Mouse (Mus musculus) myocyte (in vitro differentiated cells): ENCODE measurements at regions not wholly inside any gene's neighbourhood (a gene's known extent, or its start where the extent isn't known, plus 50 kb on each side); places are given as distances from the start of the nearest gene placed in this dataset.

ENCODE experiments used
- CEBPB ChIP-seq: IDR thresholded peaks from 2 replicates; pipeline ENCODE4 v1.6.1; 2011; ENCODE audit warnings: mild to moderate bottlenecking, moderate library complexity; ENCODE audit not compliant: poor library complexity, insufficient read depth, severe bottlenecking
- E2F4 ChIP-seq: IDR thresholded peaks from one replicate; pipeline ENCODE4 v1.6.1; 2011; ENCODE audit warnings: mild to moderate bottlenecking, control low read depth, moderate library complexity; ENCODE audit not compliant: insufficient read depth
- MAX ChIP-seq: IDR thresholded peaks from one replicate; pipeline ENCODE4 v1.6.1; 2011; ENCODE audit warnings: low read depth, mild to moderate bottlenecking, control low read depth
- MYOD1 ChIP-seq, 3 experiments: IDR thresholded peaks; one replicate each; pipeline ENCODE4 v1.6.1; 2011; ENCODE audit warnings: control low read depth in 2 of 3, low read depth in 2 of 3, mild to moderate bottlenecking in 2 of 3, moderate library complexity in 1 of 3; ENCODE audit not compliant: insufficient read length in 2 of 3, control insufficient read depth in 1 of 3
- MYOG ChIP-seq, 3 experiments: IDR thresholded peaks; one replicate each; pipeline ENCODE4 v1.6.1; 2011; ENCODE audit warnings: control low read depth in 2 of 3, low read depth in 2 of 3, mild to moderate bottlenecking in 2 of 3; ENCODE audit not compliant: insufficient read length in 2 of 3, control insufficient read depth in 1 of 3, insufficient read depth in 1 of 3
- POLR2A ChIP-seq: IDR thresholded peaks from one replicate; pipeline ENCODE4 v1.6.1; 2011; ENCODE audit warnings: low read depth, mild to moderate bottlenecking, control low read depth, moderate library complexity; ENCODE audit not compliant: insufficient read length
- POLR2AphosphoS2 ChIP-seq: IDR thresholded peaks from one replicate; pipeline ENCODE4 v1.6.1; 2011; ENCODE audit warnings: low read depth, control low read depth; ENCODE audit not compliant: insufficient read length
- REST ChIP-seq: IDR thresholded peaks from one replicate; pipeline ENCODE4 v1.6.1; 2011; ENCODE audit warnings: mild to moderate bottlenecking, control low read depth, moderate library complexity; ENCODE audit not compliant: insufficient read depth, insufficient read length
- SRF ChIP-seq: IDR thresholded peaks from one replicate; pipeline ENCODE4 v1.6.1; 2011; ENCODE audit warnings: low read depth; ENCODE audit not compliant: control insufficient read depth, insufficient read length
- TCF12 ChIP-seq: IDR thresholded peaks from one replicate; pipeline ENCODE4 v1.6.1; 2011; ENCODE audit warnings: mild to moderate bottlenecking, control low read depth; ENCODE audit not compliant: poor library complexity, insufficient read depth, severe bottlenecking
- USF1 ChIP-seq: IDR thresholded peaks from one replicate; pipeline ENCODE4 v1.6.1; 2011; ENCODE audit warnings: low read depth, mild to moderate bottlenecking, control low read depth, moderate library complexity

DNA sequence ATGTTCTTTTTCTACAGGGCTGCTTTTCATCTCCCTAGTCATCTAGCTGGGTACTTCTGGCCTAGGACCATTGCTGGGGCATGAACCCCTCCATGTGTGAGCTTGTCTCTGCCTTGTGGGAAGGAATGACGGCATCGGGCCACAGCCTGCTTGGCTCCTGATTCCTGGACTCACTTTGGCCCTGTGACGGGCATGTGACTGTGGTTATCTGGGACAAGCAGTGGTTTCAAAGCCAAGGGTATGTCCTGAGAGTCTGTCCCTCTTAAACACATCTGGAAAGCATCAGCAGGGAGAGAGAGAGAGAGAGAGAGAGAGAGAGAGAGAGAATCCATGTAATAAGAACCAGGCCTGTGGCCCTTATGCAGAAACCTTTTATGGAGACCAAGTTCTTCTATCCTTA, 65.2 kb upstream of the Gm11733 start:
- TF ChIP-seq REST: no peak
- TF ChIP-seq POLR2A: no peak
- TF ChIP-seq MYOG (IDR thresholded peaks at IDR 0.05; ENCODE audit: control insufficient read depth in 1 of 3, insufficient read depth in 1 of 3, insufficient read length in 2 of 3, low read depth in 2 of 3): no peak
- TF ChIP-seq MYOD1 (IDR thresholded peaks at IDR 0.05; ENCODE audit: control insufficient read depth in 1 of 3, insufficient read length in 2 of 3, low read depth in 2 of 3): no peak
- no peak for TF ChIP-seq POLR2AphosphoS2
- TF ChIP-seq MAX: no peak
- no peak for TF ChIP-seq TCF12
- no peak for TF ChIP-seq E2F4
- no peak for TF ChIP-seq CEBPB
- TF ChIP-seq USF1: no peak
- no peak for TF ChIP-seq SRF
